ENCODE assay signal across 9 mouse cellular contexts in the genomic region with DNA sequence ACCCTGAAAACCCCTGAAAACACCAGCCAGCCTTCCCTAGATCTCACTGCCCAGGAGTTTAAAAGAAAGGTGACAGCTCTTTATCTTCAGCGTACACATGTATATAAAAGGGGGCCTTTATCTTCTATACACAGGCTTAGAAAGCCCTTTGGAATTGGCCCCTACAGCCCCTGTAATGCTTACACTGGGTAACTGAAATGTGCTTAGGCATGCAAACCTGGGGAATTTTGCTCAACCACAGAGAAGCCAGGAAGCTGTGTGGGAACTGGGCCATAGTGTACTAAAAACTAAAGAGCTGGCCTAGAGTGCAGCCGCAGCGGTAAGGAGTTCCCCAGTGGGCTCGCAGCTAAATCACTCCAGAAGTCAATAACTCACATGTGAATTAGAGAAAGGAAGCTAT. TPM values are rescaled to one million over a fixed set of nuclear protein-coding genes. Genes with fewer than 3 reads are reported as not detected.
DNase-seq lines count a peak whose midpoint lies in the region; ATAC-seq and TF ChIP-seq lines count a peak whose summit lies in the region.
"Had no signal": no experiment of that assay in that cellular context is flagged by ENCODE, and none has a peak within 500 bp of the region (broad histone marks: within the 10 kb centered on the region; RNA-seq: fewer than 3 reads in every experiment).

No protein-coding gene starts in this region.

- WGBS in liver, embryonic 15.5 days (ENCODE audit: insufficient replicate concordance) = 22% methylated on average over 4 of the region's 4 CpGs
- WGBS in midbrain, postnatal 0 days = 75% methylated on average over 4 of the region's 4 CpGs

- peak overlapping the region; percentile 91 for H3K27ac ChIP-seq in liver, embryonic 15.5 days (replicated peaks)
- no peak overlapping the region for H3K27ac ChIP-seq in midbrain, postnatal 0 days (ENCODE audit: low read depth, low read length)

- intact Hi-C loops in heart, postnatal 25 days (cut with DNase I) = no loop called here

- H3K4me3 ChIP-seq in liver, embryonic 15.5 days (replicated peaks) = peak overlapping the region; percentile 34
- H3K4me3 ChIP-seq in midbrain, postnatal 0 days (ENCODE audit: low read depth, low read length) = no peak overlapping the region
- H3K4me3 ChIP-seq: megakaryocyte, embryonic 14.5 days had no signal

- H3K9ac ChIP-seq in liver, embryonic 15.5 days = peak overlapping the region; percentile 50
- H3K9ac ChIP-seq in midbrain, postnatal 0 days (replicated peaks; ENCODE audit: low read length, poor library complexity, severe bottlenecking) = no peak overlapping the region

- H3K4me2 ChIP-seq in liver, embryonic 15.5 days = peak overlapping the region; percentile 67
- no peak overlapping the region for H3K4me2 ChIP-seq in midbrain, postnatal 0 days (ENCODE audit: low read depth, low read length, poor library complexity, severe bottlenecking)

- no peaks in the 10 kb centered on the region for H3K9me3 ChIP-seq in liver, embryonic 15.5 days (replicated peaks)
- H3K9me3 ChIP-seq in midbrain, postnatal 0 days (ENCODE audit: low read length) = no peaks in the 10 kb centered on the region
- H3K9me3 ChIP-seq: megakaryocyte, embryonic 14.5 days had no signal

- peaks cover 60% of the 10 kb centered on the region for H3K36me3 ChIP-seq in liver, embryonic 15.5 days (replicated peaks)
- no peaks in the 10 kb centered on the region for H3K36me3 ChIP-seq in midbrain, postnatal 0 days (ENCODE audit: insufficient read depth, low read length)

- H3K27me3 ChIP-seq in liver, embryonic 15.5 days = no peaks in the 10 kb centered on the region
- no peaks in the 10 kb centered on the region for H3K27me3 ChIP-seq in midbrain, postnatal 0 days (ENCODE audit: insufficient read depth, low read length)
- H3K27me3 ChIP-seq: megakaryocyte, embryonic 14.5 days had no signal

- ATAC-seq in inflammation-experienced regulatory T-cells, adult 6 months = peak; percentile 28
- ATAC-seq in liver, embryonic 15.5 days (ENCODE audit: insufficient read depth) = peak; percentile 84
- ATAC-seq in midbrain, postnatal 0 days (ENCODE audit: low FRiP score) = no peak

- peaks cover 91% of the 10 kb centered on the region for H3K4me1 ChIP-seq in liver, embryonic 15.5 days (replicated peaks)
- H3K4me1 ChIP-seq in midbrain, postnatal 0 days (ENCODE audit: insufficient read depth, low read length) = no peaks in the 10 kb centered on the region

- peak; percentile 30 to 48 for DNase-seq in heart, adult 18-20 months
- no peak for DNase-seq in heart, postnatal 25 days (ENCODE audit: low spot score)
- DNase-seq in NIH3T3 (ENCODE audit: low read depth) = peak; percentile 12
- DNase-seq in embryo, embryonic 11 days = no peak
- no peak for DNase-seq in cerebellum, adult 9-11 months
- no peak for DNase-seq in midbrain, postnatal 0 days (ENCODE audit: low spot score)

- TF ChIP-seq CTCF in midbrain, postnatal 0 days (IDR thresholded peaks at IDR 0.05) = no peak

RNA-seq across cellular contexts. Expression of a gene that starts 6.8 kb away (rescaled TPM):
- 10 to 100 TPM; 16.7 to 17.6 TPM for total RNA-seq in heart, adult 18-20 months (2021)
- 10 to 100 TPM; 15.6 to 18.3 TPM for total RNA-seq in heart, postnatal 25 days (2021)
- polyA plus RNA-seq in inflammation-experienced regulatory T-cells, adult 6 months (2017; shearing (Covaris generic)) = 10 to 100 TPM; 49.3 to 90.7 (median 60.3) TPM
- polyA plus RNA-seq in liver, embryonic 15.5 days (2015; fragmentation: Nextera tagmentation; extraction: Ambion mirVana) = 48.2 and 52.1 TPM in 2 replicates
- 21.1 TPM in 2 replicates for total RNA-seq in midbrain, postnatal 0 days (2014; rRNA removed)
- 29.9 and 30.8 TPM in 2 replicates for polyA plus RNA-seq in midbrain, postnatal 0 days (2015; fragmentation: Nextera tagmentation; extraction: Ambion mirVana)

RNA-seq across cellular contexts. Expression of a gene that starts 35.4 kb away (rescaled TPM):
- total RNA-seq in heart, adult 18-20 months (2021) = 10 to 100 TPM; 20.6 to 29.0 TPM
- 10 to 100 TPM; 19.4 to 20.0 TPM for total RNA-seq in heart, postnatal 25 days (2021)
- 10 to 100 TPM; 22.6 to 46.5 (median 30.5) TPM for polyA plus RNA-seq in inflammation-experienced regulatory T-cells, adult 6 months (2017; shearing (Covaris generic))
- polyA plus RNA-seq in liver, embryonic 15.5 days (2015; fragmentation: Nextera tagmentation; extraction: Ambion mirVana) = 20.6 and 23.0 TPM in 2 replicates
- total RNA-seq in midbrain, postnatal 0 days (2014; rRNA removed) = 0.99 and 4.7 TPM in 2 replicates
- polyA plus RNA-seq in midbrain, postnatal 0 days (2015; fragmentation: Nextera tagmentation; extraction: Ambion mirVana) = 3.0 and 4.0 TPM in 2 replicates

Comparison
In these comparisons a context has a peak if more than half of its experiments do, and no peak if none do; other contexts are left out.
1. DNase-seq: peak in heart, adult 18-20 months (2 of 2) and NIH3T3 (single experiment); none in heart, postnatal 25 days (single experiment), embryo, embryonic 11 days (single experiment), cerebellum, adult 9-11 months (single experiment) and midbrain, postnatal 0 days (single experiment).